In the genomic region with DNA sequence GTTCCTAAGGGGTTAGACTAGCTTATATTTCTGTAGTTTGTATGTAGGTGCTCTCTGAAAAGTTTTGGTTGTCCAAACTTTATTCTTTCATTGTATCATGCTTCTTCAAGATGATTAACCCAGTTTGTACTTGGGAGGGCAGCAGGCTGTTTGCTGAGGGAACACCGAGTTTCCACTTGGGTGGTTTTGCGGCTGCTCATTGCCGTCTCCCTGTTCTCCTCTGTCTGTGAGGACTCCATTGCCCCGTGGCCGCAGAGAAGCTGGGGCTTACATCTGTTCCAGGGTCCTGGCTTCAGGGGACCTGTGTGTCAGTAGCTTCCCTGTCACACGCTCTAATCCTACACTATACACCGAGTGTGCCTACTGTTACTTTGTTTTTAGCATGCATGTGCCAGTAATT, we compare ENCODE assay signal across 23 mouse cellular contexts. TPM values are rescaled to one million over a fixed set of nuclear protein-coding genes. Genes with fewer than 3 reads are reported as not detected.
DNase-seq lines count a peak whose midpoint lies in the region; ATAC-seq and TF ChIP-seq lines count a peak whose summit lies in the region.
"Had no signal": no experiment of that assay in that cellular context is flagged by ENCODE, and none has a peak within 500 bp of the region (broad histone marks: within the 10 kb centered on the region; RNA-seq: fewer than 3 reads in every experiment).

No protein-coding gene starts in this region.

- peak overlapping the region; percentile 61 for H3K27ac ChIP-seq in kidney, adult 2 months (ENCODE audit: insufficient read depth, low read depth, low read length)
- no peak overlapping the region for H3K27ac ChIP-seq in kidney, embryonic 15.5 days
- H3K27ac ChIP-seq: embryonic facial prominence, embryonic 13.5 days; embryonic facial prominence, embryonic 15.5 days; forebrain, embryonic 10.5 days; forebrain, embryonic 12.5 days had no signal

- WGBS in kidney, adult 2 months = 52% methylated on average over 7 of the region's 7 CpGs
- WGBS in kidney, embryonic 15.5 days = 57% methylated on average over 7 of the region's 7 CpGs

- no peaks in the 10 kb centered on the region for H3K9me3 ChIP-seq in kidney, embryonic 15.5 days (replicated peaks)
- H3K9me3 ChIP-seq: embryonic facial prominence, embryonic 13.5 days; embryonic facial prominence, embryonic 15.5 days; forebrain, embryonic 10.5 days; forebrain, embryonic 12.5 days had no signal

- no peak for TF ChIP-seq CTCF in kidney, adult 2 months (conservative IDR thresholded peaks at IDR 0.05; ENCODE audit: insufficient read depth, insufficient read length, low read depth, low read length)

- no peaks in the 10 kb centered on the region for H3K27me3 ChIP-seq in kidney, adult 2 months (replicated peaks; ENCODE audit: control insufficient read depth, insufficient read depth, low read length)
- no peaks in the 10 kb centered on the region for H3K27me3 ChIP-seq in kidney, embryonic 15.5 days
- H3K27me3 ChIP-seq: embryonic facial prominence, embryonic 13.5 days; embryonic facial prominence, embryonic 15.5 days; forebrain, embryonic 12.5 days had no signal

- H3K4me3 ChIP-seq in kidney, adult 2 months (ENCODE audit: insufficient read depth, low read depth, low read length) = no peak overlapping the region
- H3K4me3 ChIP-seq in kidney, embryonic 15.5 days (replicated peaks) = no peak overlapping the region
- H3K4me3 ChIP-seq: embryonic facial prominence, embryonic 13.5 days; embryonic facial prominence, embryonic 15.5 days; erythroblast, embryonic 14.5 days; forebrain, embryonic 10.5 days; forebrain, embryonic 12.5 days had no signal

- H3K4me1 ChIP-seq in kidney, adult 2 months (ENCODE audit: control insufficient read depth, insufficient read depth, low read length) = peaks cover 11% of the 10 kb centered on the region; the same call in 1 of the 2 replicates
- H3K4me1 ChIP-seq in kidney, embryonic 15.5 days = no peaks in the 10 kb centered on the region
- H3K4me1 ChIP-seq: embryonic facial prominence, embryonic 13.5 days; embryonic facial prominence, embryonic 15.5 days; forebrain, embryonic 10.5 days; forebrain, embryonic 12.5 days had no signal

- H3K4me2 ChIP-seq in kidney, embryonic 15.5 days = no peak overlapping the region
- H3K4me2 ChIP-seq: embryonic facial prominence, embryonic 13.5 days; embryonic facial prominence, embryonic 15.5 days; forebrain, embryonic 12.5 days had no signal

- no peaks in the 10 kb centered on the region for H3K36me3 ChIP-seq in kidney, adult 2 months (ENCODE audit: control insufficient read depth, insufficient read depth, low read length)
- peaks cover 95% of the 10 kb centered on the region for H3K36me3 ChIP-seq in kidney, embryonic 15.5 days

- H3K9ac ChIP-seq in kidney, embryonic 15.5 days = no peak overlapping the region
- H3K9ac ChIP-seq: embryonic facial prominence, embryonic 13.5 days; embryonic facial prominence, embryonic 15.5 days; forebrain, embryonic 12.5 days had no signal

- DNase-seq in kidney, adult 2 months = peak; percentile 63
- DNase-seq in kidney, adult 18-20 months = no peak
- DNase-seq in kidney, adult 11 months = no peak
- peak; percentile 15 for DNase-seq in kidney, postnatal 10 days
- DNase-seq in kidney, postnatal 36 days = peak; percentile 41 to 58
- no peak for DNase-seq in right cerebral cortex, postnatal 14 days
- DNase-seq: adrenal gland, adult 2 months; adrenal gland, postnatal 10 days; adrenal gland, postnatal 25 days; cerebellum, adult 11 months; cerebellum, adult 18-20 months; cerebellum, adult 8-10 months; cerebellum, adult 9-11 months; cerebellum, postnatal 14 days; cerebellum, postnatal 36 days; embryo, embryonic 11 days had no signal

- TF ChIP-seq POLR2A in kidney, adult 2 months (IDR thresholded peaks at IDR 0.05; ENCODE audit: low read depth, low read length) = no peak

- peak; percentile 47; the same call in 1 of the 2 replicates for ATAC-seq in kidney, embryonic 15.5 days (replicated peaks; ENCODE audit: low FRiP score)
- ATAC-seq: forebrain, embryonic 14.5 days had no signal

RNA-seq across cellular contexts. Expression of gene Bdh2, which starts 20.8 kb away (rescaled TPM):
- polyA plus RNA-seq in kidney, adult 2 months (2012; rRNA removed) = 247 and 284 TPM in 2 replicates
- polyA plus RNA-seq in kidney, embryonic 15.5 days (2015; fragmentation: Nextera tagmentation; extraction: Ambion mirVana) = 25.5 and 26.8 TPM in 2 replicates
- polyA plus RNA-seq: erythroblast, embryonic 14.5 days had no signal

RNA-seq across cellular contexts. Expression of gene Slc9b2, which starts 47.3 kb away (rescaled TPM):
- 0.30 and 0.59 TPM in 2 replicates for polyA plus RNA-seq in kidney, adult 2 months (2012; rRNA removed)
- polyA plus RNA-seq in kidney, embryonic 15.5 days (2015; fragmentation: Nextera tagmentation; extraction: Ambion mirVana) = 2.5 and 6.3 TPM in 2 replicates
- polyA plus RNA-seq: erythroblast, embryonic 14.5 days had no signal

RNA-seq across cellular contexts. Expression of gene Cenpe, which starts 47.9 kb away (rescaled TPM):
- polyA plus RNA-seq in kidney, adult 2 months (2012; rRNA removed) = 0.15 and 0.48 TPM in 2 replicates
- 30.8 and 31.3 TPM in 2 replicates for polyA plus RNA-seq in kidney, embryonic 15.5 days (2015; fragmentation: Nextera tagmentation; extraction: Ambion mirVana)

Comparison
In these comparisons a context has a peak if more than half of its experiments do, and no peak if none do; other contexts are left out.
1. DNase-seq: peak in kidney, adult 2 months (single experiment), kidney, postnatal 10 days (single experiment) and kidney, postnatal 36 days (2 of 2); none in kidney, adult 18-20 months (single experiment), kidney, adult 11 months (single experiment) and right cerebral cortex, postnatal 14 days (single experiment).
2. RNA of gene Cenpe, which starts 47.9 kb away (polyA plus RNA-seq): 30.8 to 31.3 TPM in kidney, embryonic 15.5 days; 0.15 to 0.48 TPM in kidney, adult 2 months; every median in the first group is over 10 times any median in the second.